Mouse (Mus musculus) megakaryocyte-erythroid progenitor cell, adult 5-6 weeks (primary cell): ENCODE results near the gene Clcn6. TPM values are rescaled to one million over a fixed set of nuclear protein-coding genes. Genes with fewer than 3 reads are reported as not detected.

Experiments
- ATAC-seq: replicated peaks from 2 replicates; pipeline ENCODE4 v1.8.0; 2016; ENCODE audit warnings: mild to moderate bottlenecking, inconsistent platforms; ENCODE audit not compliant: severe bottlenecking, poor library complexity, low FRiP score, low TSS enrichment
- total RNA-seq, 2 experiments: library from RNA; stranded (forward) in 1 of 2; stranded (reverse) in 1 of 2; fragments of 200-1000, 215-1000 nt in 1 of 2; fragments of >200 nt in 1 of 2; fragmentation: Nextera tagmentation in 1 of 2; gene quantifications; 2 replicates each; pipeline ENCODE4 v1.2.3; 2014 to 2017

Gene Clcn6
- total RNA-seq, 2 experiments from 2014 or later: 2.9 to 6.9 TPM

DNA sequence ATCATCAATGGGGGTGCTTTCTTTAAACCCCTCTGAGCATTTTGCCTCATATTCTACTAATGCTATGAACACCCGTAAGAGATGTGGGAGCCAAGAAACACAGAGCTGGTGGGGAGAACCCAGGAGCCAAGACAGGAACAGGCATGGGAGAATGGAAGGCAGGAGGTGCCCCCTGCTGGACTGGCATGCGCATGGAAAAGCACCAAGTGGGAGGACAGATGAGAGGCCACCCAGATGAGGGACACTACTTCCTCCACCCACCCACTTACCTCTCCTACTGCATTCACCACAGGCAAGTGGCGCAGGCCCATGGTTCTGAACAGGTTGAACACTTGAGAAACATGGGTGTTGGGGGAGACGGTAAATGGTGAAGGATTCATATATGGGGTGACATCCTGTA is 30.2 kb downstream of the Clcn6 start:
- peak; percentile 64 for ATAC-seq

DNA sequence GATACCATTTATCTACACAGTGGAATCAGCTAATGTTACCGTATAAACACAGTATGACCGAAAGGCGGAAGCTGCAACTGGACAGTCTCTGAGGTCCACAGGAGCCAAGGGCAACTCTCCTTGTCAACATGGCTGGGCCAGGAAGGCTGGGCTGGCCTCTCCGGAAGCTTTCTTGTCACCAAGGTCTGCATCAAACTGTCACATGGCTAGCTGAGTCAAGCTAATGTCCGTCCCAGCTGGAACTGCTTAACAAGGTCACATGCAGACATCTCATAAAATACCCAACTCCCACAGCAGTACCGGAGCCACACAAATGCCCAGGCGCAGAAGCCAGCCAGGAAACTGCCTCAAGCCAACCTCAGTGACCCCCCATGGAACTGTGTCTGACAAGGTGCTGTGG is 34.3 kb downstream of the Clcn6 start:
- ATAC-seq: no peak

DNA sequence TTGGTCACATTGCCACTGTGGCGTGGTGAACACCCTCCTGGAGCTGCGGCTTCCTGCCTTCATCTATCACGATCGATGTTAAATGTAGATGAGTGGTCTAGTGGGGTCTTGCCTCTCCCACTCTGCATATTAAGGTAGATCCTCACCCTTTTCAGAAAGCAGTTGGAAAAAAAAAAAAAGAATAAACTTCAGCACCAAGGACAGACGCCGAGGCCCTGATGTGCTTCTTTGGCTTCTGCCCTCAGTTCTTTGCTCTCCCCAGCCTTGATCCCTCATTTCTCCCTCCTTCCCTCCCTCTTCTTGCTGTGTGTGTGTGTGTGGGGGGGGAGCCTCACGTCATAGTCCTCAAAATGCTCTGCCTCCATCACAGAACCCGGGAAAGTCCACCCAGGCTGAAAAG is 36.8 kb downstream of the Clcn6 start:
- ATAC-seq: no peak

DNA sequence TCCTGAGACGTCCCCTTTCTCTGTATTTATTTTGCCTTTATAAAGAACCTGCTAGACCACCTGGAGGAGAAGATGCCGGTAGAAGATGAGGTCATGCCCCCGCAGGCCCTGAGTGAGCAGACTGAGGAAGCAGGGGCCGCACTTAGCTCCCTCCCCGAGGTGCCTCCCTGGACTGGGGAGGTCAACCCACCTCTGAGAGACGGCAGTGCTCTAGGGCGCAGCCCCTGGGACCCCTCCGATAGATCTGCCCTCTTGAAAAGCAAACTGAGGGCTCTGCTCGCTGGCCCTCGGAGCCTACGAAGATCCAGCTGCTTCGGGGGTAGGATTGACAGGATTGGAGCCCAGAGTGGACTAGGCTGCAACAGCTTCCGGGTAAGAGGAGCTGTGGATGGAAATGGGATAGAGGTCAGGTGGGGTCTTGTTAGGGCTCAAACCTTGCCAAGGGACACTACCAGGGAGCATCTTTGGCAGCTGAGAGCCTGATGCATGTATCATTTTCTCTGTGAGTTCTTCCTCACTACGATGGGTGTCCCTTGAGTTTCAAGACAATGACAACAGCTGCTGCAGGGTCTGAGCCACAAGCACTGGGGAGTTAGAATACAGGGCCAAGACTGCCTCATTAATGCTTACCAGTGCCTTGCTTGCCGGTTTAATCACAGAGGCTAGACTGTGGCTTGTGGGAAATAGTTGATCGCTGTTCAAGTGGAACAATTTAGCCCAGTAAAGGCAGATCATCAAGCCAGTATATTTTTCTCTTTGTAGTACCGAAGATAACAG is 37.4 kb downstream of the Clcn6 start:
- ATAC-seq: no peak

DNA sequence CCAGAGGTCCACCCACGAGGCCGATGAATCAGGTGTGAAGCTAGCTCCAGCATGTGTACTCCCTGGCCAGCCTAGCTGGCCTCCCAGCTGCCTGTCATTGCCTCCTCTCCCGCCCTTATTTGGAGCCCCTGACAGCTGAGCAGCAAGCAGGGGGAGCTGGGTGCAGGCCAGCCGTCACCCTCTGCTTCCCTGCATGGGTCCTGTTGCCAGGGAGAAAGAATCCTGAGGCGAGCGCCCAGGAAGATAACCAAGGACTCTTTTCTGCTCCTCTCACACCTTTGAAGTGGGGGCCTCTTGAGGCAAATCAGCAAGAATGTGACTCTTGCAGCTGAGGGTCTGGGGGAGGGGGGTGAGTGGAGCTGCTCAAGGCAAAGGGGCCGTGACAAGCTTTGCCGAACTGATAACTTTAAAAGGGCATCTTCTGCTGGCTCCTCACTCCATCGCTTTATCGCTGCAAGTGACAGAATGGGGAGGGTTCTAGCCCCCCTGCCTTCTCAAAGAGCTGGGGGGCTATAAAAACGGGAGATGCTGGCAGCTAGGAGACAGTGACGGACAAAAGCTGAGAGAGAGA is 38.3 kb downstream of the Clcn6 start, which contains the start of gene Nppa:
Nppa (plus strand) TSS at position 521 of the 571 bp plus-strand sequence.
- no peak for ATAC-seq

DNA sequence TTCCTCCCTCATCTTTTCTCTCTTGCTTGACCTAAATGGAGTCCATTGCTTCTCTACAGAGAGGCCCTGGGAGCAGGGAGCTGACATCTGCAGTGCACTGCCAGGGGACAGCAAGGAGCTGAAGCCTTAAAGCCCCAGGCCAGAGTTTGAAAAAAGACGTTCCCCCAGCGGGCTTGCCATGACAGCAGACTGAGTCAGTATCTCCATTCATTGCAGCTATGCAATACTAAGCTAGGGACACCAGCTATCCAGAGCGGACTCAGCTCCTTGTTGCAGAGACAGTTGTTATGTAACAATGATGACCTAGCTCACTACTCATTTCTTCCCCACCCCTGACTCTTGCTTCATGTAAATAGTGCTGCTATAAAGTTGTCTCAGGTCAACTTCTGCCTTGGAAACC is 43.3 kb downstream of the Clcn6 start:
- no peak for ATAC-seq

DNA sequence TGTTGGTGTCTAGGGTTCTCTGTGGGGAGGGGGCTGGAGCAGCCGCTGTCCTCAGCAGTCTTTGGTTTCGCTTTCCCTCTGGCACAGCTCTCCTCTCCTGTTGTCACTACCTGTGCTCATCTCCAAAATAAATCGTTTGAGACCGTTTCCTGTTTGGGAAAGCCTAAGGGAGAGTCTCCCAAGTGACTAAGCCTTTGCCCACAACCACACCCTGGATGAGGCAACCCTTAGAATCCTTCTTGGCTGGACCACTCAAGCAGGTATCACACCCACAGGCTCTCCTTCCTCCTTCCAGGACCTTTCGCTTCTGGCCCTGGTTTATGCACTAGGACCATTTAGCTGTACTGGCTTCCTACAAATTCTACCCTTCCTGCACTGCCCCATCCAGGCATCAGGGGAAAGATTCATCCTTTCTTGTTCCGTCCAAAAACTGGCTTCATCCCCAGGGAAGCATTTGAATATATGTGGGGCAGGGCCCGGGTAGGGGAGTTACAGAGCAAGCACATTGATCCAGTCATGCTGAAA is 45.0 kb downstream of the Clcn6 start:
- ATAC-seq: no peak

DNA sequence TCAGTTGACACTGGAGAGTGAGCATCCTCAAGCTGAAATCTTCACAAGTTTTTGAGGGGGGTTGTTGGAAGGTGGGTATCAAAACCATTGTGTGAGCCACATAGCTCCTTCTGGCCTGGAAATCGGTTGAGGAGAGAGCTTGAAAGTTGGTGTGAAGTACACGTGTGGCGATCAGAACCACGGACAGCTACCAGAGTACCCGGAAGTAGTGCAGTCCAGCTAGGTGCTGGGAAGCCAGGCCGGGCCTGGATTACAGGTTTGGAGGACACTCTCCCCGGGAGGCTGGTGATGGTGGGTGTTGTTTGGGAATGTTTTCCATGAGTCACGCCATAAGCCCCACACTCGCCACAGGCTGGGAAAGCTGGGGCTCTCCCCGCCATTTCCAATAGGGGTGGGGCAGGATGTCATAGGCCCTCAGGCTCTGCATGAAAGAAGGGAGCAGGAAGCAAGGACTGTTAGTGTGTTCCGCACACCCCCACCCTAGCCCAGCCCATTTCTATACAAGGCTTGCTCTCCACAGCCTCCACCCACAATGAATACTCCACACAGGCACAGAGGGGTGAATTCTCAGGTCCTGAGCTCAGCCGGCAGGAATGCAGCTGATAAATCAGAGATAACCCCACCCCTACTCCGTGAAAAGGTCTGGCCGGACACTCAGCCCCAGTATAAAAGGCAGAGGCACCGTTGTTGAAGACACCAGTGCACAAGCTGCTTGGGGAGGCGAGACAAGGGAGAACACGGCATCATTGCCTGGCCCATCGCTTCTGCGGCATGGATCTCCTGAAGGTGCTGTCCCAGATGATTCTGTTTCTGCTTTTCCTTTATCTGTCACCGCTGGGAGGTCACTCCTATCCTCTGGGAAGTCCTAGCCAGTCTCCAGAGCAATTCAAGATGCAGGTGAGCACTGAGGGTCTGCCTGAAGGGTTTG is 53.2 kb downstream of the Clcn6 start, which contains the start of gene Nppb:
Nppb (plus strand) TSS at position 584 of the 928 bp plus-strand sequence.
- ATAC-seq: peak; percentile 79

DNA sequence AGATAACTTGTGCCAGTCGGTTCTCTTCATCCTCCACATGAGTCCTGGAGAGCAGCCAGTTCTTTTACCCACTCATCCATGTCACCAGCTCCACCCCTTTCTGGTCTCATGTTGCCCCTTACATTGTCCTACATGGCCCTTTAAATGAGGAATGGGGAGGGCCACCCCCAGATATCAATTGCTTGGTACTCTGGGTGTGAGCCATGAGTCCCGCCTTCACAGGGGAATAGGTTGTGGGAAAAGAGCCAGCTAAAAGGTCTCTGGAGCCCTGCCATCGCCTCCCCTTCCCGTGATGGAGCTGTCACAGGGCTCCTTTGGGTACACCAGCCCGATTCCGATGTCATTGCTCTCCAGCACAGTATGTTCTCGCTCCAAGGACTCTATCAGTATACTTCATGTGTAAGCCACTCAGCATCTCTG is 59.2 kb downstream of the Clcn6 start:
- no peak for ATAC-seq

DNA sequence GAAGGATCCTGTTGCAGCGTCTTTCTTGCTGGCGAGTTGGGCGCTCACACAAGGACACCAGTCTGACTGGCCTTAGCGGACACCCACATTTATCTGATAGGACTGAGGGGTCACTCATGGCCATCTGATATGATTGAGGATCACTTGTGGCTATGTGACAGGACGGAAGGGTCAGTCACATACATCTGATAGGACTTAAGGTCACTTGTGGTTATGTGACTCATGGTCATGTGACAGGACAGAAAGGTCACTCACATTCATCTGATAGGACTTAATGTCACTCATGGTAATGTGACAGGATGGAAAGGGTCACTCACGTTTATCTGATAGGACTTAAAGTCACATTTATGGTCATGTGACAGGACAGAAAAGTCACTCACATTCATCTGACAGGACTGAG is 60.2 kb downstream of the Clcn6 start:
- no peak for ATAC-seq

DNA sequence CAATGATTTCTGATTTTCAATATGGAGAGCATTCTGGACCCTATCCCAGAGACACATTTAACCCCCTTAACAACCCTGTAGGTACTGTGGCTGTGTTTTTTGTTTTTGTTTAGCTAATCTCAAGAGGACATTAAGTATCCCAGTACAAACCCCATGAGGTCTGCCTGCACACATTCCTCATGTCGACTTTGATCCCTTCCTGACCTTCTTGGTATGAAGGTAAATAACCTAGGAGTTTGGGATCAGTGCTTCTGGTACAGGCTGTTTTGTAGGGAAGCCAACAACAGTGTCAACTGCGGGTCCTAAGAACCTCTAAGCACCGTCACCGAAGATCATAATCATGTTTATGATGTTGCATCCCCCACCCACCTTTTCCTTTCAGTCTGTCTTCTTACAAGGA is 60.9 kb downstream of the Clcn6 start:
- no peak for ATAC-seq

DNA sequence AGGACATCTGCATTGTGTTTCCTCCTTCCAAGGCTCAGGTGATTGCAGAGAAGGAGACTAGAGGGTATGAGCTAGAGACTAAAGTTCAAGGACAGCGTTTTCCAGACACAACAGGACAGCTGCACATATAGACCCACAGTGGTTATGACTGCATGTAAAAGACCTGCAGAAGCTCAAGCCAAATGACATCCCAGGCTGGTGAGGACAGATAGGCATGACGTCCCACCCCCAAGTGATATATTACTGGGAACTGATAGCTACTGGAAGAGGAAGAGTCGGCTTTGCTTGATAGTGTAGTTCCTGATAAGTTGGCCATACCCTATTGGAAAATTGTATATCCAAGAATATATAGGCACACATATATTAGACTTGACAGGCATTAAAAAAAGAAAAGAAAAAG is 62.4 kb downstream of the Clcn6 start:
- ATAC-seq: no peak

DNA sequence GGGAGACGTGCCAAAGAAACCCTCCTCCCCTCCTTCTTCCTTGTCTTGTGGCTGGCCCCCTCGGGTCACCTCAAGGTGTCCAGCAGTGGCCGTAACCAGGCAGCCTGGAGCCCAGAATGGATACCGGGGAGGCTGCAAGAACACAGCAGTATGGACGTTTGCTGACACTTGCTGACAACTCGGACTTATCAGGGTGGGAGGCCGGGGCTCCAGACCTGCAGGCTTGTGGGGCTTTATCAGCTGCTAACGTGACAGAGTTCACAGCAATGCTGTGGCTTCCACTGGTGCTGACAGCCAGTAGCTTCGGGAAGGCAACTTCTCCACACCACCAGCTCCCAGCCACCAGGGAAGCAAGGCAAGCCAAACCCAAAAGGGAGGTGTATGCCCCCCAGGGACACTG is 69.3 kb downstream of the Clcn6 start:
- ATAC-seq: no peak

DNA sequence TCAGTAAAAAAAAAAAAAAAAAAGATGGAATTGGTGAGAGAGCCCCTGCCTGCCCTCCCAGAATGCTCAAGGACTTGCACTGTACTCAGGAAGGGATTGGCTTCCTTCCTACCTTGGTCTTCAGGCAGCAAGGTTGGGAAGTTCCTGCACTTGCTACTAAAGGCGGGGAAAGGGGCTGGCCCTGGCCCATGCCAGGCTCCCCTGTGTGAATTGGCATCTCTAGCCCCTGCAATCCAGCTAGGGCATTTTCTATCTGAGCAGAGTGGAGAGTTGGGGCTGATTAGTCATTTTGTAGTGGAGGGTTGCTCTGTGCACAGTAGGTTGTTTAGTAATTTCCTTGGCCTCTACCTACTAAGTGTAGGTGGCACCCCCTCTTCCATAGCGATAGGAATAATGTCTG is 69.8 kb downstream of the Clcn6 start:
- no peak for ATAC-seq

DNA sequence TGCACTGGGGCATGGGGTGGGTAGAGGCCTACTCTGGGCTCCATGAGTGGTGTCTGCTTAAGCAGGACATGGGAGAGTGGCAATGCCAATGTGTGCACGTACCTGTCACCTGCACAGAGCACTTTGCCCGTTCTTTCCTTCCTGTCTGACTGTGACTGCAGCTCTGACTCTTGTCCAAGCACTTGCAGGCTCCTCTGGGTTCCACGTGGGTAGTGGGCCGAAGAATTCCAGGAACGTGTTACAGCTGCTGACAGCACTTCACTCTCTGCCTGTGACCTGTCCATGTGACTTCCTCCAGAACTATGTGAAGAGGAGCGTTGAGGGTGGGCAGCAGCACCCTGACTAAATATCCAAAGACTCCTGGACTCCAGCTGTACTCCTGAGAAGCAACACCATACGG is 72.9 kb downstream of the Clcn6 start:
- no peak for ATAC-seq

DNA sequence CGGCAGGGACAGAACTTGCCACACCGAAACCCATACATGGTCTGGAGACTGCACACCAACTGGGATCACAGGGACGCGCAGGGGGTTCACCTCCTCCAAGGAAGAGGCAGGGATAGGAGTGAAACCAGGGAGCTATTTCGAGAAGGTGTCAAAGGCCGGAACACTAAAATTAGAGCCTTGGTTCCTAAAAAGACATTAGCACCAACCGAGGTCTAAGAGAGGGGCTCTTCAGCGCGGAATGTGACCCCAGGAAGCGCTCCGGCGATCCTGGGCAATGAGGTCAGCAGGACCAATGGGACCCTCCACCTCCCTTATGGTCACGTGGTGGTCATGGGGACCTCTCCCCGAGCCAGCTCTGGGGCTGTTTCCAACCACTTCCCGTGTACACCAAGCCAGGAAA is 75.0 kb downstream of the Clcn6 start:
- no peak for ATAC-seq

DNA sequence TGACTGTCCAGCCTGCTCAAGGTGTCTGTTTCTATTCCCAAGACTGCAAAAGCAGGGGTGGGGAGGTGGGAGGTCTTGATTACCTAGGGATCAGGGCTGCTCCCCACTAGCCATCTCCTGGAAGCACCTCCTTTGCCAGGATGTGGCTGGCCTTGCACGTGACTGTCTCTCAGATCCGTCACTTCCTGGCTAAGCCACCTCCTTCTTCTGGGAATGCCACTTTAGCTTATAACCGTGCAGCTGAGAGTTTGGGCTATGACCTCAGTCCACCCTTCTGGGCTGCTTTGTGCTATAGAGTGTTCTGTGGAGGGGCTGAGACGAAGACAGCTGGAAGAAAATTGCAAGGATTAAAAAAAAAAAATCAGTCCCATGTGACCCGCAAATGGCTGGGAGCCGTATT is 75.8 kb downstream of the Clcn6 start:
- no peak for ATAC-seq

DNA sequence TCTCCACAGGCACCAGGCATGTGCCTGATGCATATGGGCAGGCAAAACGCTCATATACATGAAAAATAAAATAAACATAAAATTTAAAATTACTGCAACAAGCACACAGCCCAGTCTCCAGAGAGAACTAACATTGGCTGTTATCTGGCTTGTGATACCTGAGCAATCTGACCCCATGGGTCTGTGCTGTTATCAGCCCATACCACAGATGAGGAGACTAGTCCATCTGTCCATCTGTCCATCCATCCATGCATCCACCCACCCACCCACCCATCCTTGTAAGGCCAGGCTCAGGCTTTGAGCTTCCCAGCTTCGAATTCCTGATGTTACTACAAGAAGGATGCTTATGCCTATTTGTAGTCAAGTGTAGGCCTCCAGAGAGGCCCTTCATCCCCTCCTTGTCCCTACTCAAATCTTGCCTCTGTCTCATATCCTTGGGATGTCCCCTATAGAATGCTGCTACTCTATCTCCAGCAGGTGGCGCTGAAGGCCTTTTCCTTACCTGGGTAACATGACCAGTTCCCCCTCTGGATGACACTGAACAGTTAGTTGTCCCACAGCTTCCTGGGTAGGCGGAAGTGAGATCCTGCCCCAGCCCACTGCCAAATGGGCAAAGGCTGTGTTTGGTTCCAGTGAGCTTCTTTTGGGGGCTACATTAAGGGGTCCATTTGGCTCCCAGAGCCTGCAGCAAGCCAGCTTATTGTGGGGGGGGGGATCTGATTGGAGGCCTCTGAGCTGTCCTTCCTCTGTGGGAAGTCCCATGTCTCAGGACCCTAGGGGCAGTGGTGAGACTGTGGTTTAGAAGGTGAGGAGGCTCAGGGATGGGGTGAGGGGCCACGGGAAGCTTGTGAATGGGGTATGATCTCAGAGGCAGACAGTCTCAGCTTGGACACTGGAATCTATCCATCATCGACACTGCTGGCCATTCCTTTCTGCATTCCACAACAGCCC is 78.5 kb downstream of the Clcn6 start:
- ATAC-seq: peak; percentile 77

DNA sequence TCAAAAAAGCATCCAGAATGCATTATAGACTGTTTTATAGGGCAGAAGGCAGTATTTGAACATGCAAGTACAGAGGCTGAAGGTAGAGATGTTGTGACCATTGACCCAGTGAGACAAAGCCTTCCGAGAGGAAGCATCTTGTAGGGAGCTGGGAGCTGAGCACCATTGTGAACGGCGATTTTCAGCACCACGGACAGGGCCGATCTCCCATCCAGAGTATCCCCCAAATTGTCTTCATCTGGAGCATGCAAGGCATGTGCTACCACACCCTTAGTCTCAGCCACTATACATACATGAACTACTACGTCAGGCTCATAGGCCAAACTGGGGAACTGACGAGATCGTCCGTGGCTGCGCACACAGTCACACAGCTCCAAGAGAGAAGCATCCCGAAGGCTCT is 81.5 kb downstream of the Clcn6 start:
- ATAC-seq: peak; percentile 72
